Mouse (Mus musculus): ENCODE measurements around the gene Sugp2. TPM values are rescaled to one million over a fixed set of nuclear protein-coding genes. Genes with fewer than 3 reads are reported as not detected.

The Sugp2 gene
- polyA plus RNA-seq, 1 experiment from 2014 or later, result 28.1 TPM

DNA sequence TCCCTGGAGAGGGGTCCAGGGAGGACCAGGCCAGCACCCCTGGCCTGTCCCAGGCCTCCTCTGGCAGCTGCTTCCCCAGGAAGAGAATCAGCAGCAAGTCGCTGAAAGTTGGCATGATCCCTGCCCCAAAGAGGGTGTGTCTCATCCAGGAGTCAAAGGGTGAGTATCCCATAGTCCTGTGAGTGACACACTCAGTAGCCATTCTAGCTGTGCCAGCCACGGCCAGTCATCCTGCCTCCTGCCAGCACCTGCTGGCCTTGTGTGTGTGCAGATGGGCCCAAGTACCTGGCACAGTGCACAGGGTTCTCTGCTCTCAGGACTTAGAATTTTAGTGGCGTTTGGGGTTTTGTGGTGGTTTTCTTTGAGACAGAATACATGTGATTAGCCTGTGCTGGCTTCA lies 23.4 kb downstream of the Sugp2 start:
- DNase-seq (ENCODE audit: low spot score), result no peak
- H3K9me3 ChIP-seq (ENCODE audit: control insufficient read depth, low read length), result no peaks in the 10 kb centered on the region
- no peak overlapping the region for H3K27ac ChIP-seq (ENCODE audit: low read depth)
- no peak overlapping the region for H3K4me2 ChIP-seq (ENCODE audit: low read length)
- WGBS, result 77% methylated on average over 3 of the region's 3 CpGs
- no peak for ATAC-seq (replicated peaks; ENCODE audit: low FRiP score, low TSS enrichment, low read depth)
- H3K36me3 ChIP-seq (ENCODE audit: control insufficient read depth, insufficient read depth, low read length), result peaks cover 100% of the 10 kb centered on the region
- H3K27me3 ChIP-seq (replicated peaks; ENCODE audit: control insufficient read depth, insufficient read depth, low read length), result no peaks in the 10 kb centered on the region
- H3K4me3 ChIP-seq (ENCODE audit: low read depth, low read length), result no peak overlapping the region
- H3K9ac ChIP-seq (ENCODE audit: low read length), result no peak overlapping the region
- no peaks in the 10 kb centered on the region for H3K4me1 ChIP-seq (replicated peaks; ENCODE audit: control insufficient read depth, insufficient read depth, low read length)

DNA sequence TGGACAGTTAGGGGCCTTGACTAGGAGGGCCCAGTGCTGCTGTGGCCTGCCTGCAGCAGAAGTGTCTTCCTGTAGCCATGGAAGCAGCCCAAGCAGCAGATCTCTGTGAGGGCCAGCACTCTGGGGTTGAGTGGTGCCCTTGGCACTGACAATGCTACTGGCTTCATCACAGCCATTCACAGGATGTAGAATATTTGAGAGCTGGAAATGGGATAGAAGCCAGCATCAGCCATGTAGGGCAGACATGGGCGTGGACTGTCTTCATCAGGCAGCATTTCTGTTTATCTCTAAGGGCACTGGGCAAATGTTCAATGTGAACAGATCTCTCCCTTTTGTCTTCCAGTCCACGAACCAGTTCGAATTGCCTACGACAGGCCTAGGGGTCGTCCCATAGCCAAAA lies 24.6 kb downstream of the Sugp2 start:
- Histone ChIP-seq H3K27ac (ENCODE audit: low read depth) (no peak overlapping the region), H3K9me3 (ENCODE audit: control insufficient read depth, low read length) (no peaks in the 10 kb centered on the region), H3K4me3 (ENCODE audit: low read depth, low read length) (no peak overlapping the region), H3K27me3 (replicated peaks; ENCODE audit: control insufficient read depth, insufficient read depth, low read length) (no peaks in the 10 kb centered on the region), H3K36me3 (ENCODE audit: control insufficient read depth, insufficient read depth, low read length) (peaks cover 100% of the 10 kb centered on the region), H3K4me2 (ENCODE audit: low read length) (no peak overlapping the region), H3K4me1 (replicated peaks; ENCODE audit: control insufficient read depth, insufficient read depth, low read length) (no peaks in the 10 kb centered on the region), H3K9ac (ENCODE audit: low read length) (no peak overlapping the region)
- ATAC-seq (replicated peaks; ENCODE audit: low FRiP score, low TSS enrichment, low read depth) (no peak), DNase-seq (ENCODE audit: low spot score) (no peak)
- WGBS, result 91% methylated on average over 5 of the region's 5 CpGs

DNA sequence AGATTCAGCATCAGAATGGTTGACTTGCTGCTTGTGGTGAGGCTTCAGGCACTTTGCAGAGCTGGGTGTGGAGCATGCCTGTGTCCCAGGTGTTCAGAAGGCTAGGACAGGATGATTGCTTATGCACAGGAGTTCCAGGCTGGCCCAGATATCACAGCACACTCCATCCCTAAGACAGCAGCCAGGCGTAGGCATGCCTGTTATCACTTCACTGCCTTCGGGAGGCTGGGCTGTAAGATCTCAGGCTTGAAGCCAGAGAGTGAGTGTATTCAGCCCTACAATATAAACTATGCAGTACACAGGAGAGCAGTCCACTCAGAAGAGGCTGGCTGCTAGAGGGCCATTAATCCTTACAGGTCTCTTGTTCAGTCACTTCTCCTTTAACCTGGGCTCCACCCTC lies 25.0 kb downstream of the Sugp2 start:
- no peaks in the 10 kb centered on the region for H3K4me1 ChIP-seq (replicated peaks; ENCODE audit: control insufficient read depth, insufficient read depth, low read length)
- H3K9me3 ChIP-seq (ENCODE audit: control insufficient read depth, low read length), result no peaks in the 10 kb centered on the region
- H3K36me3 ChIP-seq (ENCODE audit: control insufficient read depth, insufficient read depth, low read length), result peaks cover 100% of the 10 kb centered on the region
- no peak for ATAC-seq (replicated peaks; ENCODE audit: low FRiP score, low TSS enrichment, low read depth)
- no peak overlapping the region for H3K4me2 ChIP-seq (ENCODE audit: low read length)
- WGBS, result 79% methylated on average over 2 of the region's 2 CpGs
- H3K4me3 ChIP-seq (ENCODE audit: low read depth, low read length), result no peak overlapping the region
- no peak overlapping the region for H3K27ac ChIP-seq (ENCODE audit: low read depth)
- no peak overlapping the region for H3K9ac ChIP-seq (ENCODE audit: low read length)
- DNase-seq (ENCODE audit: low spot score), result no peak
- H3K27me3 ChIP-seq (replicated peaks; ENCODE audit: control insufficient read depth, insufficient read depth, low read length), result no peaks in the 10 kb centered on the region

DNA sequence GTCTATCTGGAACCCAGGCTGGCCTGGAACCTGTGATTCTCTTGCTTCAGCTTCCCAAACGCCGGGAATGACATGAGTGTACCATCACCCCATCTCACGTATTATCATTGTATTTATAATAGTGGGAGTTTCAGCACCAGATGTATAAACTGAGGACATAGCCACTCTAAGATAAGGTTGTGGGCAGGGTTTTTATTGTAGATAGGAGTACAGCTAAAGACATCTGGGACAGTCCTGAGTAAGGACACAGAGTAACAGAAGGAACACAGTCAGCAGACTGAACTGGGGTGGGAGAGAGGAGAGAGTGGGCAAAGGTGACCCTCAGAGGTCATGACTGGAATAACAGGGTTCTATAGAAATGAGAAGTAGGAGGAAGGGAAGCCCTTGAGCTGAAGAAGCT lies 33.6 kb downstream of the Sugp2 start:
- H3K9me3 ChIP-seq (ENCODE audit: control insufficient read depth, low read length), result no peaks in the 10 kb centered on the region
- ATAC-seq (replicated peaks; ENCODE audit: low FRiP score, low TSS enrichment, low read depth), result no peak
- no peak overlapping the region for H3K4me3 ChIP-seq (ENCODE audit: low read depth, low read length)
- DNase-seq (ENCODE audit: low spot score), result no peak
- no peak overlapping the region for H3K4me2 ChIP-seq (ENCODE audit: low read length)
- H3K36me3 ChIP-seq (ENCODE audit: control insufficient read depth, insufficient read depth, low read length), result peaks cover 25% of the 10 kb centered on the region
- 77% methylated on average over 3 of the region's 3 CpGs for WGBS
- H3K4me1 ChIP-seq (replicated peaks; ENCODE audit: control insufficient read depth, insufficient read depth, low read length), result no peaks in the 10 kb centered on the region
- H3K9ac ChIP-seq (ENCODE audit: low read length), result no peak overlapping the region
- H3K27ac ChIP-seq (ENCODE audit: low read depth), result no peak overlapping the region
- no peaks in the 10 kb centered on the region for H3K27me3 ChIP-seq (replicated peaks; ENCODE audit: control insufficient read depth, insufficient read depth, low read length)

DNA sequence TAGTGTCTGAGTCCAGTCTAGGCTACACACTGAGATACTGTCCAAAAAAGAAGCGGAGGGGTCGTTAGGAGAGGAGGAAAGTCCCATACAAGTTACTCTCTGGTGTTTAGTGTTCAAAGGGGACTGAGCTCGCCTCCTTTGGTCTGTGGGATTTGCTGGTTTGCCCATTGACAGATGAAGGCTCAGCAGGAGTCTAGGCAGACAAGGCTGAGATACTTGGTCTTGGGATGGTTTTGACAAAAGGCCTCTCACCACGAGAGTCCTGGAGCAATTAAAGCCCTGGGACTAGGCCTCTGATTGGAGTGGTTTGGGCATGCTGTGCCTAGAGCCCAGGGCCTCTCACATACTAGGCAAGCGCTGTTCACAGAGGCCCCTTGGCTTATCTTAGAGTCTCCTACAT lies 34.3 kb downstream of the Sugp2 start:
- WGBS, result 63% methylated on average over 5 of the region's 5 CpGs
- no peak for ATAC-seq (replicated peaks; ENCODE audit: low FRiP score, low TSS enrichment, low read depth)
- Histone ChIP-seq H3K27ac (ENCODE audit: low read depth) (no peak overlapping the region), H3K4me1 (replicated peaks; ENCODE audit: control insufficient read depth, insufficient read depth, low read length) (no peaks in the 10 kb centered on the region), H3K9ac (ENCODE audit: low read length) (no peak overlapping the region), H3K36me3 (ENCODE audit: control insufficient read depth, insufficient read depth, low read length) (peaks cover 19% of the 10 kb centered on the region), H3K4me2 (ENCODE audit: low read length) (no peak overlapping the region), H3K9me3 (ENCODE audit: control insufficient read depth, low read length) (no peaks in the 10 kb centered on the region), H3K27me3 (replicated peaks; ENCODE audit: control insufficient read depth, insufficient read depth, low read length) (no peaks in the 10 kb centered on the region), H3K4me3 (ENCODE audit: low read depth, low read length) (no peak overlapping the region)
- DNase-seq (ENCODE audit: low spot score), result no peak

DNA sequence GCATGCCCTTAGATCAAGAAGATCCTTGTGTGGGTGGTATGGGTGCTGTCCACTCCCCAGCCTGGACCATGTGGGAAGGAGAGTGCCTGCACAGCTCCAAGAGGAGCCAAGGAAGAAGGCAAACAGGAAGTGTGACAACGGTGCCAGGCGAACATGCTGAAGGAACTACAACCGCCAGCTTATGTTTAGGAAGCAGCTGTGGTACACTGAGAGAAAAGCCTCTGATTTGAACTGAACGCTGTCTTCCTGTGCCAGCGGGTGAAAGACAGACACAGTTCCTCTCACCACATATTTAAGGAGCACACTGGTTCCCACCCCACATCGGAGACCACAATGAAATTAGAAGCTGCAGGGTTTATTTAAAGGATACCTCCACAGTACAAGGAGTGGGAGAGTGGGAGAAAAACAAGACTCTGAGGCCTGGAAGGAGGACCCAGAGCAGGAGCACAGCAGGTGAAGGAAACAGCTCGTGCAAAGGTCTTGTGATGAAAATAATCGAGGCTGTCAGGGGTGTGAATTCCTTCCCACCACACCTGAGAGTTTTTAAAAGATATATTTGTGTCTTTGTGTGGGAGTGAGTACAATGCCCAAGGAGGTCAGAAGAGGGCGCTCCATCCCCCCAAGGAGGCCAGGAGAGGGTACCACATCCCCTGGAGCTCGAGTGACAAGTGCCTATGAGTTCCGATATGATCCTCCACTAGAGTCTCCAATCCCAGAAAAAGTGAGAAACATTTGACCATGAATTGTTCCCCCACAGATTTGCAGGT lies 35.0 kb downstream of the Sugp2 start:
- DNase-seq (ENCODE audit: low spot score), result no peak
- no peak overlapping the region for H3K27ac ChIP-seq (ENCODE audit: low read depth)
- no peaks in the 10 kb centered on the region for H3K4me1 ChIP-seq (replicated peaks; ENCODE audit: control insufficient read depth, insufficient read depth, low read length)
- no peak for ATAC-seq (replicated peaks; ENCODE audit: low FRiP score, low TSS enrichment, low read depth)
- H3K4me3 ChIP-seq (ENCODE audit: low read depth, low read length), result no peak overlapping the region
- peaks cover 12% of the 10 kb centered on the region for H3K36me3 ChIP-seq (ENCODE audit: control insufficient read depth, insufficient read depth, low read length)
- no peak overlapping the region for H3K9ac ChIP-seq (ENCODE audit: low read length)
- no peaks in the 10 kb centered on the region for H3K9me3 ChIP-seq (ENCODE audit: control insufficient read depth, low read length)
- 54% methylated on average over 11 of the region's 11 CpGs for WGBS
- no peak overlapping the region for H3K4me2 ChIP-seq (ENCODE audit: low read length)
- H3K27me3 ChIP-seq (replicated peaks; ENCODE audit: control insufficient read depth, insufficient read depth, low read length), result no peaks in the 10 kb centered on the region

DNA sequence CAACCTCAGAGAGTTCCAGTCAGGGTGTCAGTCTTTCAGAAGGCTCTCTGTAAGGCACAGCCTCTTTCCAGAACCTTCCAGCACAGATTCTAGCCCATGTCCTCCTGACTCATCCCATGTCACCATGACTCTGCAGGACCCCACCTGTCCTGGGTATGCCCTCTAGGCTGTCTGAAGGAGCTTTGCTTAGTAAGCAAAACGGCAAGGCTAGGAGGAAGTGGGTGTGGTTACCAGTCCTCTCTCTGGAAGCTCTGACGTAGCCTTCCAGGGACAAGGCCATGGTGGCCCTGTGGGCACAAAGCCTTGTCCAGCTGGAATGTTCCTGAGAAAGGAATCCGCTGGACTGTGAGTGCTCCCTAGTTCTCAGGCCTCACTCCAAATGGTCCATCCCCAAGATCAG lies 38.9 kb downstream of the Sugp2 start:
- Histone ChIP-seq H3K9me3 (ENCODE audit: control insufficient read depth, low read length) (no peaks in the 10 kb centered on the region), H3K9ac (ENCODE audit: low read length) (no peak overlapping the region), H3K36me3 (ENCODE audit: control insufficient read depth, insufficient read depth, low read length) (no peaks in the 10 kb centered on the region), H3K4me3 (ENCODE audit: low read depth, low read length) (no peak overlapping the region), H3K27me3 (replicated peaks; ENCODE audit: control insufficient read depth, insufficient read depth, low read length) (no peaks in the 10 kb centered on the region), H3K4me1 (replicated peaks; ENCODE audit: control insufficient read depth, insufficient read depth, low read length) (no peaks in the 10 kb centered on the region), H3K4me2 (ENCODE audit: low read length) (no peak overlapping the region), H3K27ac (ENCODE audit: low read depth) (no peak overlapping the region)
- ATAC-seq (replicated peaks; ENCODE audit: low FRiP score, low TSS enrichment, low read depth) (no peak), DNase-seq (ENCODE audit: low spot score) (no peak)
- WGBS, result 47% methylated on average over 3 of the region's 3 CpGs

DNA sequence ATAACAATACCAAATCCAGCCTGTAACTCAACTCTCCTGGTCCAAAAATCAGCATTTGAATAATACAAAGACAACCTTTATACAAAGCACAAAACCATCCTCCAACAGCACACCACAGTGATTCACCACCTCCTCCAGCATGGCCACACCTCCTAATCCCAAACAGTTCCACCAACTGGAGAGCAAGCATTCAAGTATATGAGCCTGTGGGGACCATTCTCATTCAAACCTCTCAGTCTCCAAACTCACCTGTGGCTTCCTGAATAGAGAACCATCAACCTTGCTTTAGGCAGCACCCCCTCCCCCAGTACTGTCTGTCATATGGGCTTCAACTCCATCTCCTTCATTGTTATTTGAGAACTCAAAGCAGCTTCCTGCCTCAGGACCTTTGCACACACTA lies 40.3 kb downstream of the Sugp2 start:
- ATAC-seq (replicated peaks; ENCODE audit: low FRiP score, low TSS enrichment, low read depth), result no peak
- Histone ChIP-seq H3K27me3 (replicated peaks; ENCODE audit: control insufficient read depth, insufficient read depth, low read length) (no peaks in the 10 kb centered on the region), H3K4me3 (ENCODE audit: low read depth, low read length) (no peak overlapping the region), H3K9ac (ENCODE audit: low read length) (no peak overlapping the region), H3K4me1 (replicated peaks; ENCODE audit: control insufficient read depth, insufficient read depth, low read length) (no peaks in the 10 kb centered on the region), H3K36me3 (ENCODE audit: control insufficient read depth, insufficient read depth, low read length) (no peaks in the 10 kb centered on the region), H3K4me2 (ENCODE audit: low read length) (no peak overlapping the region), H3K27ac (ENCODE audit: low read depth) (no peak overlapping the region), H3K9me3 (ENCODE audit: control insufficient read depth, low read length) (no peaks in the 10 kb centered on the region)
- no peak for DNase-seq (ENCODE audit: low spot score)

DNA sequence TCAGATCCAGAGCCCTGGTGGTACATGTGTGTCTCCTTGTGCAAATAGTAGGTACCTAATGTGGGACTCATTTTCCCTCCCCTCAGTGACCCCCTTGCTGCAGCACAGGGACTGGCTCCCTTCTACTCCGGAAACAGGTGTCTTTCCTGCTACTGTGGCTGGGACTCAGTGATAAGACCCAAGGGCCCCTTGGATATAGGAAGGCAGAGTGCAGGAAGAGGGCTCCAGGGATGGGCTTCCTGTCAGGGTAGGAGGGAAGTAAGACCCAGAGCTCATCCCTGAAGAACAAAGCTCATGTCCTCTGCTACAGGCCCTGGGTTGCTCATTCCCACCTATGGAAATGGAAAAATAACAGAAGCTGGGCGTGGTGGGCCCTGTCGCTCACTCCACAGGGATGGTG lies 42.5 kb downstream of the Sugp2 start:
- Histone ChIP-seq H3K27ac (ENCODE audit: low read depth) (no peak overlapping the region), H3K4me2 (ENCODE audit: low read length) (no peak overlapping the region), H3K27me3 (replicated peaks; ENCODE audit: control insufficient read depth, insufficient read depth, low read length) (no peaks in the 10 kb centered on the region), H3K4me1 (replicated peaks; ENCODE audit: control insufficient read depth, insufficient read depth, low read length) (no peaks in the 10 kb centered on the region), H3K4me3 (ENCODE audit: low read depth, low read length) (no peak overlapping the region), H3K36me3 (ENCODE audit: control insufficient read depth, insufficient read depth, low read length) (no peaks in the 10 kb centered on the region), H3K9me3 (ENCODE audit: control insufficient read depth, low read length) (no peaks in the 10 kb centered on the region), H3K9ac (ENCODE audit: low read length) (no peak overlapping the region)
- 81% methylated on average over 3 of the region's 3 CpGs for WGBS
- ATAC-seq (replicated peaks; ENCODE audit: low FRiP score, low TSS enrichment, low read depth) (no peak), DNase-seq (ENCODE audit: low spot score) (no peak)

Data from intestine, embryonic 14.5 days (tissue).